Mouse (Mus musculus) heart, embryonic 13.5 days (tissue): ENCODE results near the gene Sh3pxd2b. TPM values are rescaled to one million over a fixed set of nuclear protein-coding genes. Genes with fewer than 3 reads are reported as not detected.

Experiments
- ATAC-seq: fragments of 200-750 bp; cut with Nextera tagmentation; 2 replicates; pipeline ENCODE4 v1.8.0; 2017; ENCODE audit warnings: moderate TSS enrichment; ENCODE audit not compliant: insufficient number of reproducible peaks, low FRiP score, low TSS enrichment; ENCODE audit errors: extremely low read depth
- H3K27ac ChIP-seq: fragments of 300-500 bp; sonication (generic); replicated peaks from 2 replicates; pipeline ENCODE4 v1.5.1; 2015; ENCODE audit warnings: moderate library complexity, mild to moderate bottlenecking, inconsistent platforms
- H3K27me3 ChIP-seq: fragments of 300-500 bp; sonication (generic); replicated peaks from 2 replicates; pipeline ENCODE4 v1.6.1; 2015; ENCODE audit warnings: mild to moderate bottlenecking, inconsistent platforms
- H3K36me3 ChIP-seq: fragments of 300-500 bp; sonication (generic); 2 replicates; pipeline ENCODE4 v1.6.1; 2015; ENCODE audit warnings: mild to moderate bottlenecking, inconsistent platforms
- H3K4me1 ChIP-seq: fragments of 300-500 bp; sonication (generic); 2 replicates; pipeline ENCODE4 v1.6.1; 2015; ENCODE audit warnings: inconsistent platforms
- H3K4me2 ChIP-seq: fragments of 300-500 bp; sonication (generic); 2 replicates; pipeline ENCODE4 v1.6.1; 2015; ENCODE audit warnings: inconsistent platforms, mild to moderate bottlenecking, moderate library complexity
- H3K4me3 ChIP-seq: fragments of 300-500 bp; sonication (generic); 2 replicates; pipeline ENCODE4 v1.5.1; 2015; ENCODE audit warnings: moderate library complexity, mild to moderate bottlenecking, inconsistent platforms
- H3K9ac ChIP-seq: fragments of 300-500 bp; sonication (generic); 2 replicates; pipeline ENCODE4 v1.6.1; 2015; ENCODE audit warnings: inconsistent platforms, mild to moderate bottlenecking, moderate library complexity
- H3K9me3 ChIP-seq: fragments of 300-500 bp; sonication (generic); 2 replicates; pipeline ENCODE4 v1.6.1; 2016; ENCODE audit warnings: inconsistent platforms
- WGBS: fragments of 180-500 bp; shearing (Covaris S2); methylation state at CpG from one replicate; pipeline ENCODE4 v1.1.7; 2015; ENCODE audit warnings: mixed read lengths; 5-methylcytosine and 5-hydroxymethylcytosine counted together
- polyA plus RNA-seq: library from polyadenylated mRNA; unstranded; fragments of >200 nt; fragmentation: Nextera tagmentation; extraction: Ambion mirVana; gene quantifications from 2 replicates; pipeline ENCODE4 v1.2.1, GENCODE M21; 2015

Sh3pxd2b gene
- polyA plus RNA-seq, 1 experiment from 2014 or later = 12.1 TPM

- H3K4me2 ChIP-seq = no peak overlapping the region
- H3K27ac ChIP-seq = no peak overlapping the region
- 62% methylated on average over 2 of the region's 2 CpGs for WGBS
- ATAC-seq = no peak
- H3K9ac ChIP-seq = no peak overlapping the region
- H3K36me3 ChIP-seq = no peaks in the 10 kb centered on the region
- H3K4me1 ChIP-seq = peaks cover 32% of the 10 kb centered on the region
- no peaks in the 10 kb centered on the region for H3K9me3 ChIP-seq
- H3K27me3 ChIP-seq = no peaks in the 10 kb centered on the region
- H3K4me3 ChIP-seq = no peak overlapping the region
Measured at GRCm38 (mm10) chr11:32464282-32464681, 116.7 kb downstream of the Sh3pxd2b start.

- Histone ChIP-seq H3K27ac (no peak overlapping the region), H3K4me3 (no peak overlapping the region), H3K27me3 (no peaks in the 10 kb centered on the region), H3K4me2 (no peak overlapping the region), H3K9me3 (no peaks in the 10 kb centered on the region), H3K36me3 (no peaks in the 10 kb centered on the region), H3K4me1 (peaks cover 12% of the 10 kb centered on the region), H3K9ac (no peak overlapping the region)
- no peak for ATAC-seq
- WGBS = 62% methylated on average over 2 of the region's 2 CpGs
Measured at GRCm38 (mm10) chr11:32471925-32472324, 124.3 kb downstream of the Sh3pxd2b start.

- no peak overlapping the region for H3K27ac ChIP-seq
- H3K4me1 ChIP-seq = peaks cover 9% of the 10 kb centered on the region
- H3K9me3 ChIP-seq = no peaks in the 10 kb centered on the region
- no peak overlapping the region for H3K4me2 ChIP-seq
- no peaks in the 10 kb centered on the region for H3K36me3 ChIP-seq
- no peak overlapping the region for H3K9ac ChIP-seq
- no peak for ATAC-seq
- no peaks in the 10 kb centered on the region for H3K27me3 ChIP-seq
- no peak overlapping the region for H3K4me3 ChIP-seq
- 75% methylated on average over 3 of the region's 3 CpGs for WGBS
Measured at GRCm38 (mm10) chr11:32474725-32475124, 127.1 kb downstream of the Sh3pxd2b start.

- peaks cover 9% of the 10 kb centered on the region for H3K4me1 ChIP-seq
- H3K9ac ChIP-seq = no peak overlapping the region
- no peaks in the 10 kb centered on the region for H3K27me3 ChIP-seq
- H3K9me3 ChIP-seq = no peaks in the 10 kb centered on the region
- no peak overlapping the region for H3K4me2 ChIP-seq
- no peaks in the 10 kb centered on the region for H3K36me3 ChIP-seq
- H3K27ac ChIP-seq = no peak overlapping the region
- ATAC-seq = no peak
- H3K4me3 ChIP-seq = no peak overlapping the region
- WGBS = 76% methylated on average over 5 of the region's 5 CpGs
Measured at GRCm38 (mm10) chr11:32475487-32476236, 128.0 kb downstream of the Sh3pxd2b start.

Other genes with a start within 250 kb of the Sh3pxd2b start
- 0.15 TPM in 1 of 2 replicates, not detected in the other for gene Il9r, start 147.5 kb upstream of the Sh3pxd2b start, polyA plus RNA-seq
- gene Snrnp25, start 142.4 kb upstream of the Sh3pxd2b start, polyA plus RNA-seq = 44.9 and 46.7 TPM in 2 replicates
- gene Rhbdf1, start 125.5 kb upstream of the Sh3pxd2b start, polyA plus RNA-seq = 34.1 and 34.8 TPM in 2 replicates
- 19.7 and 21.2 TPM in 2 replicates for gene Mpg, start 121.3 kb upstream of the Sh3pxd2b start, polyA plus RNA-seq
- 33.4 and 34.9 TPM in 2 replicates for gene Nprl3, start 80.1 kb upstream of the Sh3pxd2b start, polyA plus RNA-seq
- gene Hba-x, start 71.4 kb upstream of the Sh3pxd2b start, polyA plus RNA-seq = 2,385 and 4,851 TPM in 2 replicates
- 17,648 and 28,254 TPM in 2 replicates for gene Hba-a1, start 64.3 kb upstream of the Sh3pxd2b start, polyA plus RNA-seq
- 9.6 and 10.0 TPM in 2 replicates for gene Hbq1b, start 60.9 kb upstream of the Sh3pxd2b start, polyA plus RNA-seq
- 42,363 and 67,294 TPM in 2 replicates for gene Hba-a2, start 51.3 kb upstream of the Sh3pxd2b start, polyA plus RNA-seq
- 4.6 and 8.0 TPM in 2 replicates for gene Hbq1a, start 47.8 kb upstream of the Sh3pxd2b start, polyA plus RNA-seq
- gene Ubtd2, start 107.5 kb downstream of the Sh3pxd2b start, polyA plus RNA-seq = 26.5 and 26.8 TPM in 2 replicates
- 0.25 TPM in 1 of 2 replicates, not detected in the other for gene Efcab9, start 184.3 kb downstream of the Sh3pxd2b start, polyA plus RNA-seq
- 2.3 and 2.6 TPM in 2 replicates for gene Stk10, start 185.5 kb downstream of the Sh3pxd2b start, polyA plus RNA-seq